Mouse (Mus musculus) embryonic facial prominence, embryonic 10.5 days (tissue): ENCODE results near the gene Itfg1. TPM values are rescaled to one million over a fixed set of nuclear protein-coding genes. Genes with fewer than 3 reads are reported as not detected.

Source experiments
- DNase-seq: peaks from one replicate; pipeline ENCODE4 v3.0.0-alpha.2; 2017; ENCODE audit warnings: low spot score
- H3K27ac ChIP-seq: fragments of 300-500 bp; sonication (generic); replicated peaks from 2 replicates; pipeline ENCODE4 v1.5.1; 2016; ENCODE audit warnings: mild to moderate bottlenecking
- H3K27me3 ChIP-seq: fragments of 300-500 bp; sonication (generic); replicated peaks from 2 replicates; pipeline ENCODE4 v1.6.1; 2016; ENCODE audit warnings: low read depth, mild to moderate bottlenecking; ENCODE audit not compliant: poor library complexity, severe bottlenecking
- H3K36me3 ChIP-seq: fragments of 300-500 bp; sonication (generic); replicated peaks from 2 replicates; pipeline ENCODE4 v1.6.1; 2016; ENCODE audit warnings: mild to moderate bottlenecking, moderate library complexity
- H3K4me1 ChIP-seq: fragments of 300-500 bp; sonication (generic); 2 replicates; pipeline ENCODE4 v1.6.1; 2016
- H3K4me3 ChIP-seq: fragments of 300-500 bp; sonication (generic); 2 replicates; pipeline ENCODE4 v1.5.1; 2016; ENCODE audit warnings: mild to moderate bottlenecking, moderate library complexity
- H3K9me3 ChIP-seq: fragments of 300-500 bp; sonication (generic); 2 replicates; pipeline ENCODE4 v1.6.1; 2016; ENCODE audit warnings: mild to moderate bottlenecking
- WGBS: fragments of 180-500 bp; shearing (Covaris S2); methylation state at CpG from one replicate; pipeline ENCODE4 v1.1.7; 2016; 5-methylcytosine and 5-hydroxymethylcytosine counted together
- microRNA-seq: library from miRNA; unstranded; fragments of <30 nt; microRNA quantifications from one replicate; pipeline ENCODE4, GENCODE M21; 2017
- polyA plus RNA-seq: library from polyadenylated mRNA; unstranded; fragments of >200 nt; fragmentation: Nextera tagmentation; extraction: Ambion mirVana; gene quantifications from 2 replicates; pipeline ENCODE4 v1.2.1, GENCODE M21; 2016

Gene Itfg1
- polyA plus RNA-seq, 1 experiment from 2014 or later, result 54.8 TPM

DNA sequence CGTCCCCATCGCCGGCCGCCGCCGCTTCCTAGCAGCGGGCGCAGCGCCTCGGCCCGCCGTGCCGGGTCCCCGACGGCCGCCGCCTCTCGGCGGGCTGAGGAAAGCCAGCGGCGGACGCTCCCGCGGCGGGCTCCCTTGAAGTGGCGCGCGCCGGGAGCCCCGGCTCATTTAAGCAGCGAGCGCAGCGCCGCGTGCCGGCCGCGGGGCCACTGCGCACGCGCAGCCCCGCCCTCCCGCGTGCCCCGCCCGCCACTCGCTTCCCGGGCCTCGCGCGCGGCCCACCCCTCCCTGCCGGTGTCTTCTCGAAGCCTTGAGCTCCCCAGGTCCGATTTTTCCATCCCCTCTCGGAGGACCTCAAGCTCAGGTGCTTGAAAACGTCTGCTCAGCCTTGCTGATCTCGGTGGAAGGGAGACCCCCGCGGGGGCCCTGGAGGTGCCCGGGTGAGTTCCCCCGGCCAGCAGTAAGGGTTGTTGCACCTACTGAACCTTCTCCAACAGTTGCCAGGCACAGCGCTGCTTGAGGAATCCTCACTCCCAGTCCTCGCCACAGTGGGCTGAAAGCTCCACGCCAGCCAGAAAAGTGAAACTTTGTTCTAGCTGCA, 139.9 kb downstream of the Itfg1 start, which contains the start of gene Neto2:
TSS of gene Neto2 (minus strand) at position 174 of the 601 bp plus-strand sequence.
- H3K4me1 ChIP-seq, result peaks cover 17% of the 10 kb centered on the region
- H3K9me3 ChIP-seq, result no peaks in the 10 kb centered on the region
- H3K4me3 ChIP-seq, result peak within 1 kb of the TSS; percentile 79
- H3K27me3 ChIP-seq, result peaks cover 27% of the 10 kb centered on the region
- peak within 1 kb of the TSS; percentile 97 for H3K27ac ChIP-seq
- DNase-seq, result peak; percentile 87
- WGBS, result 6% methylated on average over 65 of the region's 65 CpGs
- H3K36me3 ChIP-seq, result no peaks in the 10 kb centered on the region

DNA sequence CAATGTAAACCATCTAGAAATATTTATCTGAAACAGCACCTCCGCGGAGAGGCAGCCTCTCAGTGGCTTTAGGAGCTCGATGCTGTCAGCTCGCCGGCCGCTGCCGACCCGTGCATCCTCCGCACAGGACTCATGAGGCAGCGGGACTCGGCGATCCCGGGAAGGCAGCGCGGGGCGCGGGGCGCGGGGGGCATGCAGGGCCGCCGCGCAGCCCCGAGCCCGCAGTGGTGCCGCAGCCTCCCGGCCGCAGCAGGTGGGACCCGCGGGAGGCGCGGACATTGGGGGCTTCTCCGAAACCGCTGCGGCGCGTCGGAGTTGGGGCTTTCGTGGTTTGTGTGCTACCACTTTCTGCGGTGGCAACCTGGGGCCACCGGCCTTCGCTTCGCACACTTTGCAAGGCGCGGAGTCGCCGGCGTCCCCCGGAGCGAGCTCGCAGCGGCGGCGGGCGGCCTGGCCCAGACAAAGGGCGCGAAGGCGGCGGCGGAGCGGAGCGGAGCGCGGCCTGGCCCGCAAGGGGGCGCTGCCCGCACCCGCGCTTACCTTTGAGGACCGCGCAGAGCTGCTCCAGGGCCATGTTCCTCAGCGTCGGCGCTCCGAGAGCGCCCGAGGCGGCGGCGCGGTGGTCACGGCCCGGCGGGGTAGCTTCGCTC, 140.5 kb downstream of the Itfg1 start:
- Histone ChIP-seq H3K4me3 (peak overlapping the region; percentile 79), H3K4me1 (peaks cover 17% of the 10 kb centered on the region), H3K36me3 (no peaks in the 10 kb centered on the region), H3K9me3 (no peaks in the 10 kb centered on the region), H3K27ac (peak overlapping the region; percentile 97), H3K27me3 (peaks cover 27% of the 10 kb centered on the region)
- under 1% methylated on average over 84 of the region's 84 CpGs for WGBS
- peak; percentile 90 for DNase-seq

DNA sequence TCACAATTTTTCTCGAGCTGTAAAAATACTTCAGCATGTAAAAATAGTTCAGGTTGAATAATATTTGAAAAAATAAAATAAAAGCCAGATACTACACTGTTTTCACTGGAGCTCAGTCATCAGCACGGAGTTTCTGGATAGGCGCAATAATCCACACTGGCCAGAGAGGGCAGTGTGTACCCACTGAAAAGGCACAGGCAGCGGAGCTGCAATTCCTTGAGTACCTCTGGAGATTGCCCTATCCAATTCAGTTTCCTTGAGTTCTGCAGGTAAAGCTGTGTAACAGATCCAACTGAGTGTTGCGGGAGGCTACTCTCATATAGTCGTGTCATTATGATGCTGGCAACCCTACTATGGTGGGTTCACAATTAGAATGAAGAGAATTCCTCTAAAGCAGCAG, 141.7 kb downstream of the Itfg1 start:
- peaks cover 27% of the 10 kb centered on the region for H3K27me3 ChIP-seq
- H3K9me3 ChIP-seq, result no peaks in the 10 kb centered on the region
- peaks cover 17% of the 10 kb centered on the region for H3K4me1 ChIP-seq
- H3K36me3 ChIP-seq, result no peaks in the 10 kb centered on the region
- peak overlapping the region; percentile 79 for H3K4me3 ChIP-seq
- no peak overlapping the region for H3K27ac ChIP-seq
- DNase-seq, result peak; percentile 81
- 2% methylated on average over 6 of the region's 6 CpGs for WGBS

Small RNAs within 50 kb of the gene (microRNA-seq; reads per million reads assigned to microRNA genes)
- gene Mir8109, result not detected

Other genes with a start within 250 kb of the Itfg1 start
- gene Neto2, start 140.0 kb downstream of the Itfg1 start, polyA plus RNA-seq, result 13.1 and 14.5 TPM in 2 replicates
- gene Phkb, start within 50 bp of the Itfg1 start, polyA plus RNA-seq, result 44.9 and 46.6 TPM in 2 replicates